Mouse (Mus musculus) MEL (cell line): ENCODE results near the gene Nnmt. TPM values are rescaled to one million over a fixed set of nuclear protein-coding genes. Genes with fewer than 3 reads are reported as not detected.

Source experiments
- DNase-seq: peaks from one replicate; pipeline ENCODE4 v3.0.0; 2011; ENCODE audit warnings: low read depth, low spot score
- H3K27ac ChIP-seq: 2 replicates; pipeline ENCODE4 v1.5.1; 2012; ENCODE audit warnings: low read depth, mild to moderate bottlenecking, control low read depth, low read length, moderate library complexity; ENCODE audit not compliant: control insufficient read depth
- H3K27me3 ChIP-seq, 2 experiments: fragments of 150-350 bp in 1 of 2; sonication (generic) in 1 of 2; 2 replicates each; pipeline ENCODE4 v1.6.1; 2012; ENCODE audit warnings: low read length in 2 of 2, mild to moderate bottlenecking in 2 of 2, improper control_type of control experiment in 1 of 2, moderate library complexity in 1 of 2; ENCODE audit not compliant: insufficient read depth in 2 of 2, control insufficient read depth in 1 of 2
- H3K36me3 ChIP-seq, 2 experiments: 2 replicates each; pipeline ENCODE4 v1.6.1; 2012 to 2014; ENCODE audit warnings: low read length in 2 of 2, improper control_type of control experiment in 1 of 2, inconsistent platforms in 1 of 2, mild to moderate bottlenecking in 1 of 2; ENCODE audit not compliant: insufficient read depth in 2 of 2, control insufficient read depth in 1 of 2
- H3K4me1 ChIP-seq, 2 experiments: fragments of 150-350 bp in 1 of 2; sonication (generic) in 1 of 2; 2 replicates each; pipeline ENCODE4 v1.6.1; 2012; ENCODE audit warnings: low read length in 2 of 2, improper control_type of control experiment in 1 of 2, mild to moderate bottlenecking in 1 of 2; ENCODE audit not compliant: insufficient read depth in 2 of 2, control insufficient read depth in 1 of 2
- H3K4me3 ChIP-seq, 2 experiments: fragments of 150-350 bp in 1 of 2; sonication (generic) in 1 of 2; 2 replicates each; pipeline ENCODE4 v1.5.1; 2012; ENCODE audit warnings: low read depth in 2 of 2, low read length in 2 of 2, mild to moderate bottlenecking in 2 of 2, moderate library complexity in 2 of 2, control low read depth in 1 of 2, improper control_type of control experiment in 1 of 2; ENCODE audit not compliant: control insufficient read depth in 1 of 2, insufficient read depth in 1 of 2
- H3K79me2 ChIP-seq: 2 replicates; pipeline ENCODE4 v1.6.1; 2012; ENCODE audit warnings: mild to moderate bottlenecking, low read length, moderate library complexity; ENCODE audit not compliant: control insufficient read depth, poor library complexity, insufficient read depth
- H3K9ac ChIP-seq: 2 replicates; pipeline ENCODE4 v1.6.1; 2012; ENCODE audit warnings: low read depth, mild to moderate bottlenecking, control low read depth, low read length, moderate library complexity; ENCODE audit not compliant: control insufficient read depth, poor library complexity, severe bottlenecking
- H3K9me3 ChIP-seq: fragments of 150-350 bp; sonication (generic); replicated peaks from 2 replicates; pipeline ENCODE4 v1.6.1; 2012; ENCODE audit warnings: mild to moderate bottlenecking, low read length, improper control_type of control experiment, moderate library complexity; ENCODE audit not compliant: insufficient read depth
- BHLHE40 ChIP-seq: IDR thresholded peaks from 2 replicates; pipeline ENCODE4 v1.6.1; 2012; ENCODE audit warnings: low read depth, mild to moderate bottlenecking, inconsistent platforms, low read length, improper control_type of control experiment, borderline replicate concordance
- CHD2 ChIP-seq: IDR thresholded peaks from 2 replicates; pipeline ENCODE4 v1.6.1; 2011; ENCODE audit warnings: low read length, improper control_type of control experiment
- CTCF ChIP-seq, 3 experiments: IDR thresholded peaks in 2 of 3; conservative IDR thresholded peaks in 1 of 3; 2 replicates each; pipeline ENCODE4 v1.5.1; 2011 to 2012; ENCODE audit warnings: low read length in 3 of 3, low read depth in 2 of 3, mild to moderate bottlenecking in 2 of 3, improper control_type of control experiment in 1 of 3, inconsistent platforms in 1 of 3, mixed read lengths in 1 of 3, moderate library complexity in 1 of 3; ENCODE audit not compliant: control insufficient read depth in 1 of 3, insufficient read depth in 1 of 3, poor library complexity in 1 of 3, severe bottlenecking in 1 of 3
- E2F4 ChIP-seq: IDR thresholded peaks from 2 replicates; pipeline ENCODE4 v1.6.1; 2011; ENCODE audit warnings: low read depth, low read length, improper control_type of control experiment, borderline replicate concordance
- ETS1 ChIP-seq: IDR thresholded peaks from 2 replicates; pipeline ENCODE4 v1.6.1; 2012; ENCODE audit warnings: low read depth, mild to moderate bottlenecking, inconsistent platforms, low read length, improper control_type of control experiment, moderate library complexity
- GATA1 ChIP-seq: IDR thresholded peaks from 2 replicates; pipeline ENCODE4 v1.6.1; 2011; ENCODE audit warnings: low read depth, low read length, improper control_type of control experiment
- HCFC1 ChIP-seq: IDR thresholded peaks from 2 replicates; pipeline ENCODE4 v1.6.1; 2012; ENCODE audit warnings: low read depth, mild to moderate bottlenecking, inconsistent platforms, low read length, improper control_type of control experiment, moderate library complexity
- JUND ChIP-seq: IDR thresholded peaks from 2 replicates; pipeline ENCODE4 v1.6.1; 2011; ENCODE audit warnings: low read depth, mild to moderate bottlenecking, improper control_type of control experiment, low read length
- KAT2A ChIP-seq: conservative IDR thresholded peaks from 2 replicates; pipeline ENCODE4 v1.6.1; 2012; ENCODE audit warnings: low read depth, low read length, improper control_type of control experiment, inconsistent platforms
- MAFK ChIP-seq: IDR thresholded peaks from 2 replicates; pipeline ENCODE4 v1.6.1; 2011; ENCODE audit warnings: low read depth, mild to moderate bottlenecking, low read length, improper control_type of control experiment, borderline replicate concordance
- MAX ChIP-seq: IDR thresholded peaks from 2 replicates; pipeline ENCODE4 v1.6.1; 2011; ENCODE audit warnings: low read length, improper control_type of control experiment
- MEF2A ChIP-seq: IDR thresholded peaks from 2 replicates; pipeline ENCODE4 v1.6.1; 2014; ENCODE audit warnings: low read depth, mild to moderate bottlenecking, inconsistent platforms, low read length, improper control_type of control experiment; ENCODE audit not compliant: poor library complexity, insufficient replicate concordance, severe bottlenecking; ENCODE audit errors: extremely low read depth
- NRF1 ChIP-seq: IDR thresholded peaks from 2 replicates; pipeline ENCODE4 v1.6.1; 2014; ENCODE audit warnings: low read depth, mild to moderate bottlenecking, inconsistent platforms, low read length, improper control_type of control experiment, moderate library complexity; ENCODE audit not compliant: poor library complexity, insufficient read depth, severe bottlenecking
- POLR2A ChIP-seq, 2 experiments: IDR thresholded peaks; 2 replicates each; pipeline ENCODE4 v1.6.1; 2011 to 2012; ENCODE audit warnings: low read length in 2 of 2, mild to moderate bottlenecking in 2 of 2, control low read depth in 1 of 2, improper control_type of control experiment in 1 of 2, low read depth in 1 of 2, moderate library complexity in 1 of 2; ENCODE audit not compliant: control insufficient read depth in 1 of 2, insufficient read depth in 1 of 2, poor library complexity in 1 of 2
- POLR2AphosphoS2 ChIP-seq: IDR thresholded peaks from 2 replicates; pipeline ENCODE4 v1.6.1; 2011; ENCODE audit warnings: low read length, improper control_type of control experiment
- POLR2AphosphoS5 ChIP-seq: IDR thresholded peaks from 2 replicates; pipeline ENCODE4 v1.6.1; 2012; ENCODE audit warnings: low read depth, borderline replicate concordance, mild to moderate bottlenecking, inconsistent platforms, low read length, moderate library complexity, mixed read lengths
- RCOR1 ChIP-seq: IDR thresholded peaks from 2 replicates; pipeline ENCODE4 v1.6.1; 2012; ENCODE audit warnings: low read depth, mild to moderate bottlenecking, inconsistent platforms, low read length, improper control_type of control experiment
- SIN3A ChIP-seq: IDR thresholded peaks from 2 replicates; pipeline ENCODE4 v1.6.1; 2012; ENCODE audit warnings: low read length, improper control_type of control experiment, inconsistent platforms
- SMC3 ChIP-seq: IDR thresholded peaks from 2 replicates; pipeline ENCODE4 v1.6.1; 2011; ENCODE audit warnings: low read depth, low read length, improper control_type of control experiment
- TAL1 ChIP-seq: IDR thresholded peaks from 2 replicates; pipeline ENCODE4 v1.6.1; 2012; ENCODE audit warnings: mild to moderate bottlenecking, inconsistent platforms, low read length, moderate library complexity, mixed read lengths
- USF2 ChIP-seq, 2 experiments: IDR thresholded peaks; 2 replicates each; pipeline ENCODE4 v1.6.1; 2011 to 2012; ENCODE audit warnings: improper control_type of control experiment in 2 of 2, low read length in 2 of 2, borderline replicate concordance in 1 of 2, inconsistent platforms in 1 of 2, low read depth in 1 of 2, mild to moderate bottlenecking in 1 of 2; ENCODE audit not compliant: insufficient read depth in 1 of 2
- ZC3H11A ChIP-seq: IDR thresholded peaks from 2 replicates; pipeline ENCODE4 v1.6.1; 2012; ENCODE audit warnings: low read depth, mild to moderate bottlenecking, inconsistent platforms, low read length, improper control_type of control experiment
- ZMIZ1 ChIP-seq: IDR thresholded peaks from 2 replicates; pipeline ENCODE4 v1.6.1; 2012; ENCODE audit warnings: low read depth, mild to moderate bottlenecking, inconsistent platforms, low read length, improper control_type of control experiment, moderate library complexity
- polyA plus RNA-seq, 2 experiments: library from polyadenylated mRNA; stranded (reverse) in 1 of 2; unstranded in 1 of 2; fragments of >175 nt in 1 of 2; fragments of >200 nt in 1 of 2; gene quantifications; 2 replicates each; pipeline versions ENCODE4 v1.2.1 to v1.2.4; 2012; ENCODE audit warnings: low replicate concordance in 2 of 2, low read depth in 1 of 2; ENCODE audit not compliant: insufficient read length in 2 of 2, insufficient read depth in 1 of 2, missing spikeins in 1 of 2
- total RNA-seq: library from RNA; depleted of rRNA; stranded (reverse); fragments of 300-350 nt; gene quantifications from 2 replicates; pipeline ENCODE4 v1.2.3, GENCODE M21; 2012

The Nnmt gene
- total and polyA plus RNA-seq, 3 experiments: not detected

- no peak overlapping the region for H3K4me3 ChIP-seq
- H3K9me3 ChIP-seq: no peaks in the 10 kb centered on the region
- H3K27ac ChIP-seq: no peak overlapping the region
- no peaks in the 10 kb centered on the region for H3K4me1 ChIP-seq
- H3K9ac ChIP-seq: no peak overlapping the region
- H3K79me2 ChIP-seq: no peaks in the 10 kb centered on the region
- H3K36me3 ChIP-seq: no peaks in the 10 kb centered on the region
- H3K27me3 ChIP-seq: no peaks in the 10 kb centered on the region
- no peak for DNase-seq
- TF ChIP-seq BHLHE40: no peak
- TF ChIP-seq NRF1: no peak
- TF ChIP-seq E2F4: no peak
- no peak for TF ChIP-seq GATA1
- no peak for TF ChIP-seq POLR2A (IDR thresholded peaks at IDR 0.05; ENCODE audit: control insufficient read depth in 1 of 2, insufficient read depth in 1 of 2, low read depth in 1 of 2, low read length in 2 of 2, poor library complexity in 1 of 2)
- TF ChIP-seq JUND: no peak
- TF ChIP-seq POLR2AphosphoS5: no peak
- no peak for TF ChIP-seq USF2 (IDR thresholded peaks at IDR 0.05; ENCODE audit: borderline replicate concordance in 1 of 2, insufficient read depth in 1 of 2, low read depth in 1 of 2, low read length in 2 of 2)
- TF ChIP-seq ZC3H11A: no peak
- no peak for TF ChIP-seq TAL1
- no peak for TF ChIP-seq MEF2A
- TF ChIP-seq CHD2: no peak
- no peak for TF ChIP-seq SMC3
- TF ChIP-seq RCOR1: no peak
- TF ChIP-seq MAX: no peak
- TF ChIP-seq POLR2AphosphoS2: no peak
- TF ChIP-seq HCFC1: no peak
Observed at GRCm38 (mm10) chr9:48613221-48613620, 8.3 kb upstream of the Nnmt start.

DNA sequence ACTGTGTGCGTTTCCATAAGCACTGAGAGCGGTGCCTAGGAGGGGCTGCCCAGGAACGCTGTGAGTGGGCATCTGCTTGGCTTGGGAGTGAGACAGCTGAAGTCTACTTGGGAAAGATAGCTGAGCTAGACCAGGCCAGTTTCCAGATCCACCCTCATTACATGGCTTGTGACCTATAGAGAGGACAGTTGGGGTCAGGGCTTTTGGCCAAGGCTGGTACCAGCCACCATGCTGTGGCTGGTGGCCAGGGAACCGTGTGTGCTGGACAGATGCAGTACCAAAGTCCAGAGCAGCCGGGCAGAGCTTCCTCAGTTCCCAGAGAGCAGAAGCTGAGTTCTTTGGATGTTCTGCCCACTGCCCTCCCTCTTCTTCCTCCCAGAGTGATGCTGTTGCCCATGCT lies 7.6 kb upstream of the Nnmt start:
- Histone ChIP-seq H3K27me3 (peaks cover 0 to under 1% of the 10 kb centered on the region in 2 experiments; a peak in 1 of 4 replicates), H3K79me2 (no peaks in the 10 kb centered on the region), H3K27ac (no peak overlapping the region), H3K9ac (no peak overlapping the region), H3K9me3 (no peaks in the 10 kb centered on the region), H3K4me1 (no peaks in the 10 kb centered on the region), H3K4me3 (no peak overlapping the region), H3K36me3 (no peaks in the 10 kb centered on the region)
- TF ChIP-seq SIN3A: no peak
- no peak for TF ChIP-seq E2F4
- no peak for TF ChIP-seq MAFK
- no peak for TF ChIP-seq CTCF (IDR thresholded peaks at IDR 0.05 in 2 of 3, conservative IDR thresholded peaks at IDR 0.05 in 1 of 3; ENCODE audit: control insufficient read depth in 1 of 3, insufficient read depth in 1 of 3, low read depth in 2 of 3, low read length in 3 of 3, poor library complexity in 1 of 3, severe bottlenecking in 1 of 3)
- no peak for TF ChIP-seq ZMIZ1
- no peak for TF ChIP-seq NRF1
- no peak for TF ChIP-seq KAT2A
- TF ChIP-seq CHD2: no peak
- TF ChIP-seq ETS1: no peak
- TF ChIP-seq MAX: no peak
- DNase-seq: no peak
